Comparison of ENCODE assay signal across 20 mouse cellular contexts in the genomic region with DNA sequence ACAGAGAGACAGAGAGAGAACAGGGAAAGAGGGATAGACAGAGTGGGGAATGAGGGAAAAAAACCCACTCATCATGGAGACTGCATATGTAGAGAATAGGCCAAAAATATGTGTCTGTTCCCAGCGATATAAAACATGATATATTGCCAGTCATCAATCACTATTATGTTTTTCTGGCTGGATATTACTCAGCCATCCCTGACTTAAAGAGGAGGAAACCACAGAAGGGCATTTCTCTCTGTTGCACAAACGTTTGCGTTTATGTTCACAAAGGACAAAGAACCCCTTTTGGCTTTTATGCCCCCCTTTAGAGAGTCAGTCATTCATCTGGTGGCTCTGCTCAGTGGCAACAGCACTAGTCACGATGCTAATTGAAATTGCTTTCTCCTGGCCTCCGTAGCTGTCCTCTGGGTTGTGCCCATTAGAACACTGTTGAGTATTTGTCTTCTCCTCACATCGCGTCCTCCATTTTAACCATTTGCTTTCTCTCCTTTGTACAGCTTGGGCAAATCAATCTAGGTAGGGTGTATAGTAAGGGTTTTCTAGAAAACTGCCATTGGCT. TPM values are rescaled to one million over a fixed set of nuclear protein-coding genes. Genes with fewer than 3 reads are reported as not detected.
DNase-seq lines count a peak whose midpoint lies in the region; ATAC-seq and TF ChIP-seq lines count a peak whose summit lies in the region.
"Had no signal": no experiment of that assay in that cellular context is flagged by ENCODE, and none has a peak within 500 bp of the region (broad histone marks: within the 10 kb centered on the region; RNA-seq: fewer than 3 reads in every experiment).

No protein-coding gene starts in this region.

- no peak overlapping the region for H3K9ac ChIP-seq in kidney, postnatal 0 days (ENCODE audit: low read depth, low read length)
- H3K9ac ChIP-seq in hindbrain, embryonic 15.5 days = no peak overlapping the region
- no peak overlapping the region for H3K9ac ChIP-seq in neural tube, embryonic 14.5 days (replicated peaks; ENCODE audit: low read depth, low read length)
- H3K9ac ChIP-seq: limb, embryonic 13.5 days; liver, embryonic 14.5 days had no signal

- no peak for TF ChIP-seq CTCF in kidney, postnatal 0 days (IDR thresholded peaks at IDR 0.05; ENCODE audit: low read depth)

- peaks cover 8% of the 10 kb centered on the region; the same call in 1 of the 2 replicates for H3K4me1 ChIP-seq in kidney, postnatal 0 days (replicated peaks; ENCODE audit: insufficient read depth, low read length)
- H3K4me1 ChIP-seq in hindbrain, embryonic 15.5 days (replicated peaks) = peaks cover 9% of the 10 kb centered on the region; the same call in 1 of the 2 replicates
- 0 out of 2 replicates have a peak, but pooled peaks cover 4% of the 10 kb centered on the region for H3K4me1 ChIP-seq in neural tube, embryonic 14.5 days (ENCODE audit: control insufficient read depth, insufficient read depth, low read length)

- H3K27ac ChIP-seq in kidney, postnatal 0 days = no peak overlapping the region
- H3K27ac ChIP-seq in hindbrain, embryonic 15.5 days (replicated peaks) = no peak overlapping the region
- H3K27ac ChIP-seq in neural tube, embryonic 14.5 days (ENCODE audit: low read depth, low read length) = no peak overlapping the region
- H3K27ac ChIP-seq: embryonic facial prominence, embryonic 10.5 days; layer of hippocampus, adult 2 months; left cerebral cortex, adult 2 months; limb, embryonic 13.5 days; liver, embryonic 14.5 days; midbrain, embryonic 10.5 days had no signal

- H3K36me3 ChIP-seq in kidney, postnatal 0 days (ENCODE audit: insufficient read depth, low read length) = no peaks in the 10 kb centered on the region
- no peaks in the 10 kb centered on the region for H3K36me3 ChIP-seq in hindbrain, embryonic 15.5 days
- H3K36me3 ChIP-seq in neural tube, embryonic 14.5 days (ENCODE audit: control insufficient read depth, insufficient read depth, low read length) = no peaks in the 10 kb centered on the region
- H3K36me3 ChIP-seq: embryonic facial prominence, embryonic 10.5 days; limb, embryonic 13.5 days; midbrain, embryonic 10.5 days had no signal

- H3K4me3 ChIP-seq in kidney, postnatal 0 days (replicated peaks; ENCODE audit: low read depth, low read length) = no peak overlapping the region
- no peak overlapping the region for H3K4me3 ChIP-seq in hindbrain, embryonic 15.5 days
- no peak overlapping the region for H3K4me3 ChIP-seq in neural tube, embryonic 14.5 days (ENCODE audit: low read depth, low read length)
- H3K4me3 ChIP-seq: embryonic facial prominence, embryonic 10.5 days; layer of hippocampus, adult 2 months; left cerebral cortex, adult 2 months; limb, embryonic 13.5 days; midbrain, embryonic 10.5 days had no signal

- peak; percentile 75 for DNase-seq in kidney, postnatal 0 days (ENCODE audit: low spot score)
- DNase-seq in kidney, adult 8-10 months = no peak
- peak; percentile 63 for DNase-seq in NIH3T3 (ENCODE audit: low read depth)
- DNase-seq in right cerebral cortex, postnatal 36 days (ENCODE audit: low spot score in 2 of 2) = no peak
- DNase-seq: cerebellum, adult 18-20 months; gastrocnemius, postnatal 10 days; heart, adult 18-20 months; heart, postnatal 4 days; kidney, adult 18-20 months; lung, postnatal 14 days; right cerebral cortex, postnatal 14 days had no signal

- no peaks in the 10 kb centered on the region for H3K9me3 ChIP-seq in kidney, postnatal 0 days (replicated peaks; ENCODE audit: low read length)
- H3K9me3 ChIP-seq in hindbrain, embryonic 15.5 days = no peaks in the 10 kb centered on the region
- H3K9me3 ChIP-seq in neural tube, embryonic 14.5 days (ENCODE audit: control insufficient read depth, low read length) = no peaks in the 10 kb centered on the region
- H3K9me3 ChIP-seq: embryonic facial prominence, embryonic 10.5 days; limb, embryonic 13.5 days; midbrain, embryonic 10.5 days had no signal

- 18% methylated on average over 7 of the region's 7 CpGs for WGBS in kidney, postnatal 0 days
- WGBS in hindbrain, embryonic 15.5 days = 36% methylated on average over 7 of the region's 7 CpGs
- 10% methylated on average over 7 of the region's 7 CpGs for WGBS in neural tube, embryonic 14.5 days

- ATAC-seq in kidney, postnatal 0 days (replicated peaks; ENCODE audit: low FRiP score, low read depth) = no peak; the same call in 1 of the 2 replicates
- ATAC-seq in hindbrain, embryonic 15.5 days (ENCODE audit: low FRiP score, low read depth) = peak; percentile 68
- ATAC-seq in neural tube, embryonic 14.5 days (ENCODE audit: low read depth) = peak; percentile 61
- ATAC-seq in erythroid progenitor cell, adult 5-6 weeks (replicated peaks; ENCODE audit: low FRiP score, poor library complexity, severe bottlenecking) = no peak

- no peaks in the 10 kb centered on the region for H3K27me3 ChIP-seq in kidney, postnatal 0 days (ENCODE audit: insufficient read depth, low read length)
- no peaks in the 10 kb centered on the region for H3K27me3 ChIP-seq in hindbrain, embryonic 15.5 days
- H3K27me3 ChIP-seq in neural tube, embryonic 14.5 days (ENCODE audit: control insufficient read depth, insufficient read depth, low read length) = no peaks in the 10 kb centered on the region
- H3K27me3 ChIP-seq: limb, embryonic 13.5 days had no signal

- peak overlapping the region; percentile 23; the same call in 1 of the 2 replicates for H3K4me2 ChIP-seq in kidney, postnatal 0 days (ENCODE audit: low read length)
- H3K4me2 ChIP-seq in hindbrain, embryonic 15.5 days = 0 out of 2 replicates have a peak overlapping the region, but pooled peaks have one; percentile 21
- H3K4me2 ChIP-seq in neural tube, embryonic 14.5 days (ENCODE audit: low read depth, low read length) = no peak overlapping the region
- H3K4me2 ChIP-seq: limb, embryonic 13.5 days had no signal

RNA-seq across cellular contexts. Expression of a gene that starts 18.4 kb away (rescaled TPM):
- polyA plus RNA-seq in kidney, postnatal 0 days (2015; fragmentation: Nextera tagmentation; extraction: Ambion mirVana) = 29.8 and 34.5 TPM in 2 replicates
- 8.0 and 8.5 TPM in 2 replicates for polyA plus RNA-seq in hindbrain, embryonic 15.5 days (2015; fragmentation: Nextera tagmentation; extraction: Ambion mirVana)
- 5.2 and 7.2 TPM in 2 replicates for polyA plus RNA-seq in neural tube, embryonic 14.5 days (2014; fragmentation: Nextera tagmentation; extraction: Ambion mirVana)
- 0.36 and 0.84 TPM in 2 replicates for total RNA-seq in erythroid progenitor cell, adult 5-6 weeks (2015; ENCODE audit: low replicate concordance)
- 0.45 and 2.7 TPM in 2 replicates for total RNA-seq in erythroid progenitor cell, adult 5-6 weeks (2017; ENCODE audit: low replicate concordance)

Comparison
In these comparisons a context has a peak if more than half of its experiments do, and no peak if none do; other contexts are left out.
1. DNase-seq: peak in kidney, postnatal 0 days (single experiment) and NIH3T3 (single experiment); none in kidney, adult 8-10 months (0 of 2) and right cerebral cortex, postnatal 36 days (0 of 2).
2. ATAC-seq: peak in hindbrain, embryonic 15.5 days (single experiment) and neural tube, embryonic 14.5 days (single experiment); none in kidney, postnatal 0 days (single experiment) and erythroid progenitor cell, adult 5-6 weeks (single experiment).